Mouse (Mus musculus) limb, embryonic 14.5 days (tissue): ENCODE measurements at regions not wholly inside any gene's neighbourhood (a gene's known extent, or its start where the extent isn't known, plus 50 kb on each side); places are given as distances from the start of the nearest gene placed in this dataset.

Experiments
- ATAC-seq: fragments of 200-750 bp; cut with Nextera tagmentation; 2 replicates; pipeline ENCODE4 v1.8.0; 2017; ENCODE audit warnings: low read depth, moderate number of reproducible peaks, moderate TSS enrichment; ENCODE audit not compliant: low FRiP score
- DNase-seq: peaks from one replicate; pipeline ENCODE4 v3.0.0-alpha.2; 2015; ENCODE audit warnings: low spot score
- H3K27ac ChIP-seq: fragments of 300-500 bp; sonication (generic); replicated peaks from 2 replicates; pipeline ENCODE4 v1.5.1; 2014; ENCODE audit warnings: low read depth, mild to moderate bottlenecking, low read length, moderate library complexity, mixed read lengths
- H3K27me3 ChIP-seq: fragments of 300-500 bp; sonication (generic); 2 replicates; pipeline ENCODE4 v1.6.1; 2014; ENCODE audit warnings: low read length, mixed read lengths; ENCODE audit not compliant: control insufficient read depth, insufficient read depth
- H3K36me3 ChIP-seq: fragments of 300-500 bp; sonication (generic); 2 replicates; pipeline ENCODE4 v1.6.1; 2014; ENCODE audit warnings: mild to moderate bottlenecking, low read length, moderate library complexity, mixed read lengths; ENCODE audit not compliant: control insufficient read depth, insufficient read depth
- H3K4me1 ChIP-seq: fragments of 300-500 bp; sonication (generic); 2 replicates; pipeline ENCODE4 v1.6.1; 2014; ENCODE audit warnings: antibody characterized with exemption, low read length, mixed read lengths; ENCODE audit not compliant: control insufficient read depth, insufficient read depth
- H3K4me2 ChIP-seq: fragments of 300-500 bp; sonication (generic); replicated peaks from 2 replicates; pipeline ENCODE4 v1.6.1; 2014; ENCODE audit warnings: low read depth, mild to moderate bottlenecking, low read length, moderate library complexity; ENCODE audit not compliant: severe bottlenecking
- H3K4me3 ChIP-seq: fragments of 300-500 bp; sonication (generic); replicated peaks from 2 replicates; pipeline ENCODE4 v1.5.1; 2014; ENCODE audit warnings: low read length
- H3K9ac ChIP-seq: fragments of 300-500 bp; sonication (generic); 2 replicates; pipeline ENCODE4 v1.6.1; 2014; ENCODE audit warnings: mild to moderate bottlenecking, low read depth, low read length, moderate library complexity; ENCODE audit not compliant: severe bottlenecking
- H3K9me3 ChIP-seq: fragments of 300-500 bp; sonication (generic); 2 replicates; pipeline ENCODE4 v1.6.1; 2016; ENCODE audit warnings: low read length; ENCODE audit not compliant: control insufficient read depth
- POLR2A ChIP-seq: fragments of 200-500 bp; IDR thresholded peaks from 2 replicates; pipeline ENCODE4 v1.8.0; 2012; ENCODE audit warnings: inconsistent platforms, mild to moderate bottlenecking, moderate library complexity, borderline replicate concordance; ENCODE audit not compliant: insufficient read depth, insufficient read length; ENCODE audit errors: extremely low read depth
- WGBS: fragments of 180-500 bp; shearing (Covaris S2); extraction: QIAGEN DNeasy Blood & Tissue Kit; methylation state at CpG from one replicate; pipeline ENCODE4 v1.1.7; 2014; 5-methylcytosine and 5-hydroxymethylcytosine counted together

- WGBS = 59% methylated on average over 5 of the region's 5 CpGs
- Histone ChIP-seq H3K27me3 (no peaks in the 10 kb centered on the region), H3K4me3 (no peak overlapping the region), H3K9ac (no peak overlapping the region), H3K27ac (no peak overlapping the region), H3K36me3 (no peaks in the 10 kb centered on the region), H3K4me2 (no peak overlapping the region), H3K9me3 (no peaks in the 10 kb centered on the region), H3K4me1 (no peaks in the 10 kb centered on the region)
- TF ChIP-seq POLR2A = no peak
- no peak for ATAC-seq
- DNase-seq = no peak
Measured at GRCm38 (mm10) chr19:27564086-27564485, 134.5 kb upstream of the Pum3 start.

- no peaks in the 10 kb centered on the region for H3K27me3 ChIP-seq
- TF ChIP-seq POLR2A = no peak
- H3K4me1 ChIP-seq = no peaks in the 10 kb centered on the region
- 64% methylated on average over 9 of the region's 9 CpGs for WGBS
- no peaks in the 10 kb centered on the region for H3K36me3 ChIP-seq
- no peak overlapping the region for H3K9ac ChIP-seq
- H3K27ac ChIP-seq = no peak overlapping the region
- H3K4me2 ChIP-seq = no peak overlapping the region
- ATAC-seq (no peak), DNase-seq (no peak)
- H3K9me3 ChIP-seq = no peaks in the 10 kb centered on the region
- H3K4me3 ChIP-seq = no peak overlapping the region
Measured at GRCm38 (mm10) chr19:27563592-27563991, 134.0 kb upstream of the Pum3 start.

GRCm38 (mm10) chr19:27558199-27558598 lies 128.6 kb upstream of the Pum3 start:
- no peak for ATAC-seq
- TF ChIP-seq POLR2A = no peak
- Histone ChIP-seq H3K36me3 (no peaks in the 10 kb centered on the region), H3K27ac (no peak overlapping the region), H3K9ac (no peak overlapping the region), H3K4me2 (no peak overlapping the region), H3K4me3 (no peak overlapping the region), H3K4me1 (no peaks in the 10 kb centered on the region), H3K9me3 (no peaks in the 10 kb centered on the region), H3K27me3 (no peaks in the 10 kb centered on the region)
- no peak for DNase-seq
- WGBS = 71% methylated on average over 3 of the region's 3 CpGs

- Histone ChIP-seq H3K9me3 (no peaks in the 10 kb centered on the region), H3K4me2 (no peak overlapping the region), H3K4me1 (no peaks in the 10 kb centered on the region), H3K27ac (no peak overlapping the region), H3K36me3 (no peaks in the 10 kb centered on the region), H3K9ac (no peak overlapping the region), H3K27me3 (no peaks in the 10 kb centered on the region), H3K4me3 (no peak overlapping the region)
- DNase-seq (no peak), ATAC-seq (no peak)
- TF ChIP-seq POLR2A = no peak
- 95% methylated on average over 4 of the region's 4 CpGs for WGBS
Measured at GRCm38 (mm10) chr19:27556697-27557096, 127.1 kb upstream of the Pum3 start.

- TF ChIP-seq POLR2A = no peak
- H3K27me3 ChIP-seq = no peaks in the 10 kb centered on the region
- H3K9me3 ChIP-seq = no peaks in the 10 kb centered on the region
- no peak for DNase-seq
- no peaks in the 10 kb centered on the region for H3K36me3 ChIP-seq
- H3K27ac ChIP-seq = no peak overlapping the region
- H3K9ac ChIP-seq = no peak overlapping the region
- no peak overlapping the region for H3K4me2 ChIP-seq
- H3K4me1 ChIP-seq = no peaks in the 10 kb centered on the region
- no peak for ATAC-seq
- WGBS = 97% methylated on average over 4 of the region's 4 CpGs
- no peak overlapping the region for H3K4me3 ChIP-seq
Measured at GRCm38 (mm10) chr19:27554841-27555240, 125.2 kb upstream of the Pum3 start.

- Histone ChIP-seq H3K27ac (no peak overlapping the region), H3K4me2 (no peak overlapping the region), H3K4me3 (no peak overlapping the region), H3K27me3 (no peaks in the 10 kb centered on the region), H3K4me1 (no peaks in the 10 kb centered on the region), H3K9me3 (no peaks in the 10 kb centered on the region), H3K9ac (no peak overlapping the region), H3K36me3 (no peaks in the 10 kb centered on the region)
- no peak for TF ChIP-seq POLR2A
- no peak for DNase-seq
- 78% methylated on average over 11 of the region's 11 CpGs for WGBS
- ATAC-seq = no peak
Measured at GRCm38 (mm10) chr19:27553266-27553665, 123.6 kb upstream of the Pum3 start.
